Mouse (Mus musculus) limb, embryonic 10.5 days (tissue): ENCODE results near the gene Trim28. TPM values are rescaled to one million over a fixed set of nuclear protein-coding genes. Genes with fewer than 3 reads are reported as not detected.

Experiments
- DNase-seq: peaks from one replicate; pipeline ENCODE4 v3.0.0-alpha.2; 2017; ENCODE audit warnings: low spot score
- H3K27ac ChIP-seq: fragments of 300-500 bp; sonication (generic); 2 replicates; pipeline ENCODE4 v1.5.1; 2016; ENCODE audit warnings: mild to moderate bottlenecking
- H3K27me3 ChIP-seq: fragments of 300-500 bp; sonication (generic); 2 replicates; pipeline ENCODE4 v1.6.1; 2016; ENCODE audit warnings: low read depth, mild to moderate bottlenecking; ENCODE audit not compliant: poor library complexity, severe bottlenecking
- H3K36me3 ChIP-seq: fragments of 300-500 bp; sonication (generic); 2 replicates; pipeline ENCODE4 v1.6.1; 2016; ENCODE audit warnings: mild to moderate bottlenecking, moderate library complexity
- H3K4me1 ChIP-seq: fragments of 300-500 bp; sonication (generic); 2 replicates; pipeline ENCODE4 v1.6.1; 2016
- H3K4me3 ChIP-seq: fragments of 300-500 bp; sonication (generic); 2 replicates; pipeline ENCODE4 v1.5.1; 2016; ENCODE audit warnings: mild to moderate bottlenecking, moderate library complexity
- H3K9me3 ChIP-seq: fragments of 300-500 bp; sonication (generic); replicated peaks from 2 replicates; pipeline ENCODE4 v1.6.1; 2016; ENCODE audit warnings: mild to moderate bottlenecking
- WGBS: fragments of 180-500 bp; shearing (Covaris S2); methylation state at CpG from one replicate; pipeline ENCODE4 v1.1.7; 2016; 5-methylcytosine and 5-hydroxymethylcytosine counted together
- polyA plus RNA-seq: library from polyadenylated mRNA; unstranded; fragments of >200 nt; fragmentation: Nextera tagmentation; extraction: Ambion mirVana; gene quantifications from 2 replicates; pipeline ENCODE4 v1.2.1, GENCODE M21; 2016

The Trim28 gene
- polyA plus RNA-seq: 561 and 585 TPM in 2 replicates

DNA sequence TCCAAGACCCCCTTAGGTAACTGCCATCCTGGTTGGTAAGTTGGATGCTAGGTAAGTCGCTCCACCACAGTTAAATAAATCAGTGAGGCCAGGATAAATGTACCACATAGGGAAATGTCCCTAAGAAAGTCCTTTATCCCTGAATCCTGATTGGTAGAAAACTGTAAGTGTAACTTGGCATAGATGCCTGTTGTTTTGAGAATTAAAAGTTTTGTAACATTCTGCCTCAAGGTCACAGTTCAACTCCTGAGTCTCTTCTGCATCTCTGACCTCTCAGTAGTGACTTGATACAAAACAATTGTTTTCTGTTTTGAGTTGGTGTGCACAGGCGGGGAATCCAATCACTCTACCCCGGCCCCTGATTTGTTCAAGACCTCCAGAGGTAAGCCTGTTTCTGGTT is at the start of gene Trim28:
Trim28 (plus strand) TSS at position 264 of the 400 bp plus-strand sequence.
- H3K36me3 ChIP-seq: no peaks in the 10 kb centered on the region
- no peaks in the 10 kb centered on the region for H3K4me1 ChIP-seq
- H3K27ac ChIP-seq: no peak within 1 kb of the TSS
- no peak for DNase-seq
- no peaks in the 10 kb centered on the region for H3K9me3 ChIP-seq
- 81% methylated on average over 3 of the region's 3 CpGs for WGBS
- H3K27me3 ChIP-seq: no peaks in the 10 kb centered on the region
- no peak within 1 kb of the TSS for H3K4me3 ChIP-seq

DNA sequence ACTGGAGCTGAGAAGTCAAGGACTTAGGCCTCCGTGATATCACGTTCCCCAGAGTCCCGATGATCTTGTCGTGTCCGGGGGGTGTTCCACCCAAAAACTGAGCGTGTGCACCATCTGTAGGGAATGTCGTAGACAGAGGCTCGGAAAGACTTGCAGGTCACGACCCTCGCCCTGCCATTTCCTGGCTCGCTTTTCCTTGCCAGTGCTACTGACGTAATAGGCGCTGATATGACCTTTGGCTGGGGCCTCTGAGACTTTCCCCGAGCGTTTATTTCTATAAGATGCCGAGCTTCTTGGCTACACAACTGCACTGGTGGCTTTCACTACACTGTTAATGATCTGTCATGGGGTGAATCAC is 49.1 kb upstream of the Trim28 start:
- H3K4me1 ChIP-seq: peaks cover 13% of the 10 kb centered on the region
- WGBS: 4% methylated on average over 16 of the region's 16 CpGs
- H3K4me3 ChIP-seq: peak overlapping the region; percentile 58
- no peaks in the 10 kb centered on the region for H3K36me3 ChIP-seq
- no peaks in the 10 kb centered on the region for H3K27me3 ChIP-seq
- no peak for DNase-seq
- peak overlapping the region; percentile 93 for H3K27ac ChIP-seq
- H3K9me3 ChIP-seq: no peaks in the 10 kb centered on the region

DNA sequence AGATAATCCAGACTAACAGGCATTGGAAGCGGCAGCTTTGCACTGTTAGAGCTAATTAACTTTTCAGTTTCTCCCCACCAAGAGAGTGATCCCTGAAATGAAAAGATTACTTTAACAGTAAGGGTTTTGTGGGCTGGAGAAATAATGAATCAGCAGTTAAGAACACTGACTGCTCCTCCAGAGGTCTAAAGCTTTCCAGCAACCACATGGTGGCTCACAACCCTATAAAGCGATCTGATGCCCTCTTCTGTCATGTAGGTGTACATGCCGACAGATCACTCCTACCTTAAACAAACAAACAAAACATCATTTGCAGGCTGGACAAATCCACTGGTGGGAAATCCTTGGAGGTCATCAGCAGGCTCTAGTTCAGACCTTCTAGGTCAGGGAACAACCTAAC is 44.0 kb upstream of the Trim28 start:
- WGBS: 57% methylated on average over 3 of the region's 3 CpGs
- Histone ChIP-seq H3K4me1 (peaks cover 10% of the 10 kb centered on the region), H3K27ac (no peak overlapping the region), H3K27me3 (no peaks in the 10 kb centered on the region), H3K9me3 (no peaks in the 10 kb centered on the region), H3K4me3 (no peak overlapping the region), H3K36me3 (no peaks in the 10 kb centered on the region)
- no peak for DNase-seq

DNA sequence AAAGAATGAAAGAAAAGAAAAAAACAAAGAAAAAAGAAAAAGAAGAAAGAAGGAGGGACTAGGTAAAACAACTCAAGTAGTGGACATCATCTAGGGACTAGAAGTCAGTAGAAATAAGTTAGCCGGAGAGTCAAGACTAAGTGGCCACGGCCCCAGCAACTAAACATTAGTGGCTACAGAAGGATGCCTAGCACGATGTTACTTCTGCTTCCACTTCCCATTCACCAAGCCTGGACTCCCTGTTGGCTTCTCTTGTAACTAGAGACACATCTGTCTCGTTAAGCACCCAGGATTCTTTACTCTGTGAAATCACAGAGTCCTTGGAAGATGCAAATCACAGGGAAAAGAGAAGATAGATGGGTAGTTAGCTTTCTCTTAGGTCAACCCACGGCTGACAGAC is 41.4 kb upstream of the Trim28 start:
- Histone ChIP-seq H3K9me3 (no peaks in the 10 kb centered on the region), H3K36me3 (no peaks in the 10 kb centered on the region), H3K27me3 (no peaks in the 10 kb centered on the region), H3K4me1 (peaks cover 2% of the 10 kb centered on the region; the same call in 1 of the 2 replicates), H3K27ac (no peak overlapping the region), H3K4me3 (no peak overlapping the region)
- 80% methylated on average over 5 of the region's 5 CpGs for WGBS
- no peak for DNase-seq

DNA sequence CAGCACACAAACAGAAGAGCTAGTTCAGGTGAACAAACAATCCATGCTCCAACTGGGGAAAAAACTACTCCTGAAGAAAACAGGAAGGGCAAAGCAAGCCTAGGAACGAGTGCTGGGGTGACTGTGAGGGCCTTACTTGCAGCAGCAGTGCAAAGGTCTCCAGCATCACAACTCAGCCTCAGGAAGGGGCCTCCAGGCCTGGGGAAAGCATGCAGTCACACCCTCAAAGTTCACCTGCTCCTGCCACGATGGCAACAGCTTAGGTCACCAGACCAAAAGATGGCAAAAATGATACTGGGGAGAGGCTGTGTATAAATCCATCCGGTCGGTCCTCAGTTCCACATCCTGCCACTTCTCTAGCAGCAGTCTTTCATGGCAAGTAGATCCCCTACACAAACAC is 40.0 kb upstream of the Trim28 start:
- H3K4me1 ChIP-seq: peaks cover 2% of the 10 kb centered on the region; the same call in 1 of the 2 replicates
- WGBS: 86% methylated on average over 4 of the region's 4 CpGs
- no peaks in the 10 kb centered on the region for H3K27me3 ChIP-seq
- no peak for DNase-seq
- H3K9me3 ChIP-seq: no peaks in the 10 kb centered on the region
- no peak overlapping the region for H3K4me3 ChIP-seq
- H3K27ac ChIP-seq: no peak overlapping the region
- no peaks in the 10 kb centered on the region for H3K36me3 ChIP-seq

DNA sequence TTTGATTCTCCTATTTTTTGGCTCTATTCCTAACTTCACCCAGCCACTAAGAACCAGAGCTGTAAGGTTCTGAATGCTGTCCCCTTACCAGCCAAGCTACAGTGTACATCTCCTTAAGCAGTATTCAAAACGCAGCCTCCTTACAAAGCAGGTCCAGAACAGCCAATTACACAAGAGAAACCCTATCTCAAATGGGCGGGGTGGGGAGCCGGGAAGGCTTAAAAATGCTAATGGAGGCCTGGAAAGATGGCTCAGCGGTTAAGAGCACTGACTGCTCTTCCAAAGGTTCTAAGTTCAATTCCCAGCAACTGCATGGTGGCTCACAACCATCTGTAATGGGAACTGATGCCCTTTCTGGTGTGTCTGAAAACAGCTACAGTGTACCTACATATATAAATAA is 39.2 kb upstream of the Trim28 start:
- Histone ChIP-seq H3K4me3 (no peak overlapping the region), H3K27ac (no peak overlapping the region), H3K36me3 (no peaks in the 10 kb centered on the region), H3K4me1 (peaks cover 2% of the 10 kb centered on the region; the same call in 1 of the 2 replicates), H3K27me3 (no peaks in the 10 kb centered on the region), H3K9me3 (no peaks in the 10 kb centered on the region)
- DNase-seq: no peak
- 30% methylated on average over 4 of the region's 4 CpGs for WGBS

DNA sequence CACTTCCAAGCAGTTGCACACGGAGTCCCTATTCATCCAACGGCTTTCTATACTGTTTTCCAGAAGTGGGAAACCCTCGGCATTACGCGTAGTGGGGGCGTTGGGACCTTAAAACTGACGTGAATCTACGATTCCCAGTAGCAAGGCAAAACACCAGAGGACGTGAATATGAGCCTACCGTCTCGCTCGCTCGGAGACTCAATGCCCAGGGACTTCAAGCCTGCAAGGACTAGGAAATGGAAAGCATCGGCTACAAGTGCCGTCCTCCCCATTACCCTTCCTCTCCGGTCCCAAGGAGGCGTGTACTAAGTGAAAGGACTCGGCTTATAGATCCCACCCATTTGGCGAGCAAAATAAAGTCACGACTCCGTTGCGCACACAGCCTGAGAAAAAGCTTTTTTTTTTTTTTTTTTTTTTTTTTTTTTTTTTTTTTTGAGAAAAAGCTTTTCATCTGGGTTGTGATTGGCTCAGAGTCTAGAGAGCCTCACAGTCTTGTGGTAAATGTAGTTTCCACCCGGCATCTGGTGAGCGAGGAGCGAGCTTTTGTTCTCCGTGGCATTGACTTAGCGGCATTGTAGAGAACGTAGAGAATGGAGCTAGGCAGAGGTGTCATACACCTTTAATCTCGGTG is 37.3 kb upstream of the Trim28 start:
- Histone ChIP-seq H3K4me1 (peaks cover 15% of the 10 kb centered on the region), H3K36me3 (no peaks in the 10 kb centered on the region), H3K9me3 (no peaks in the 10 kb centered on the region), H3K27ac (peak overlapping the region; percentile 85), H3K27me3 (no peaks in the 10 kb centered on the region), H3K4me3 (peak overlapping the region; percentile 52)
- WGBS: 6% methylated on average over 29 of the region's 29 CpGs
- DNase-seq: peak; percentile 66

DNA sequence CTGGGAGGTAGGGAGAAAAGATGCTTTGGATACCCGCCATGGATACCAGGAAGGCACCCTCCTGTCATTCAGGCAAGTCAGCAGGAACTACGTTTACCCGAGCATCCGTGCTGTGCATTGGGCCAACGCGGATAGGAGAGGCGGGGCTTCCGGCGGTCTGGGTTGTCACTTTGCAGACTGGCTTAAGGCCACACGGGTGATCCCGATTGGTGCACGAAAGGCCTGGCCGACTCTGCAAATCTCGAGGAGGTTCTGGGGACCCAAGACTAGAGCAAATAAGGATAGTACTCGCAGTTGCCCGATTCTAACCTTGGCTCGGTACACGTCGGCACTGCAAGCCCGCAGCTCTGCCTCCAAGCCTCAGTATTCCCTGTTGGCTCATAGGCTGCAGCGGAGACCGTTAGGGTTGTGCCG is 33.2 kb upstream of the Trim28 start, which contains the start of gene Zfp324:
Zfp324 (plus strand) TSS at position 161 of the 414 bp plus-strand sequence.
- Histone ChIP-seq H3K4me1 (peaks cover 23% of the 10 kb centered on the region), H3K36me3 (peaks cover 22% of the 10 kb centered on the region), H3K27me3 (no peaks in the 10 kb centered on the region), H3K9me3 (no peaks in the 10 kb centered on the region), H3K27ac (peak within 1 kb of the TSS; percentile 92), H3K4me3 (peak within 1 kb of the TSS; percentile 84)
- DNase-seq: peak; percentile 85
- WGBS: under 1% methylated on average over 23 of the region's 23 CpGs

DNA sequence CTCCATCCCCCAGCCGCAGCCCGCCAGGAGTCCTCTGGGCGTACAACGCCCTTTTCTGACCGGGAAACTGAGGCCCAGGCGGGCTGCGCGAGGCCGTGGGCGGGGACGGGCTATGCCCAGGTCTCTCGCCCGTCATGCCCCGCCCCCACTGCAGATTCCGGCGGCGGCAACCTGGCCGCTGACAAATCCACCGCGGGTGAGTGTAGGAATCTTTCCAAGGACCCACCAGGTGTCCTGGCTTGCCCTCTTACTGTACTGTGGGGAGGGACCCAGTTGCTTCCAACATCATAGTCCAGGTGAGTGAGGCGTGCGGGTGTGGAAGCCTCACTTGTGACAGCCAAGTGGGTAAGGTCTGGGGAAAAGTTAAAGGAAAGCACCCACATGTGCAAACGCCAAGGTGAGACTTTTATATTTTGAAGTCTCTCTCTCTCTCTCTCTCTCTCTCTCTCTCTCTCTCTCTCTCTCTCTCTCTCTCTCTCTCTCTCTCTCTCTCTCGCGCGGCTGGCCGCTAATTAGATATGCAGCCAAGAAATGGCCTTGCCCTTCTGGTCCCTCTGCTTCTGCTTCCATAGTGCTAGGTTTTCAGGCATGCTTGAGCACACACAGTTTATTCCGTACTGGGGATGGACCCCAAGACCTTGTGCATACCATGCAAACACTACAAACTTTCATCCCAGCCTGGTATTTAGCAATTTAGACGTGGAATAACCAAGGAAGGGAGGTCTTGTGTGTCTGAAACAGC is 32.6 kb upstream of the Trim28 start:
- H3K9me3 ChIP-seq: no peaks in the 10 kb centered on the region
- H3K27me3 ChIP-seq: no peaks in the 10 kb centered on the region
- peak; percentile 76 for DNase-seq
- 1% methylated on average over 29 of the region's 29 CpGs for WGBS
- peak overlapping the region; percentile 92 for H3K27ac ChIP-seq
- H3K4me1 ChIP-seq: peaks cover 22% of the 10 kb centered on the region
- H3K4me3 ChIP-seq: peak overlapping the region; percentile 84
- peaks cover 28% of the 10 kb centered on the region for H3K36me3 ChIP-seq

DNA sequence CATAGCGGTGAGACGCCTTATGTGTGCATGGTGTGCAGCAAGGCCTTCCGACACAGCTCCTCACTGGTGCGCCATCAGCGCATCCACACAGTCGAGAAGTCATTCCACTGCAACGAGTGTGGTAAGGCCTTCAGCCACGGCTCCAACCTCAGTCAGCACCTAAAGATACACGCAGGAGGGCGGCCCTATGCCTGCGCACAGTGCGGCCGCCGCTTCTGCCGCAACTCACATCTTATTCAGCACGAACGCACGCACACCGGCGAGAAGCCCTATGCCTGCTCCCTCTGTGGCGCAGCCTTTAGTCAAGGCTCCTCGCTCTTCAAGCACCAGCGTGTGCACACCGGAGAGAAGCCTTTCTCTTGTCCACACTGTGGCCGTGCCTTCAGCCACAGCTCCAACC is 28.0 kb upstream of the Trim28 start:
- peaks cover 13% of the 10 kb centered on the region for H3K4me1 ChIP-seq
- WGBS: 94% methylated on average over 25 of the region's 25 CpGs
- 0 out of 2 replicates have a peak overlapping the region, but pooled peaks have one; percentile 3 for H3K4me3 ChIP-seq
- no peak overlapping the region for H3K27ac ChIP-seq
- peaks cover 47% of the 10 kb centered on the region for H3K36me3 ChIP-seq
- DNase-seq: no peak
- H3K27me3 ChIP-seq: no peaks in the 10 kb centered on the region
- no peaks in the 10 kb centered on the region for H3K9me3 ChIP-seq

DNA sequence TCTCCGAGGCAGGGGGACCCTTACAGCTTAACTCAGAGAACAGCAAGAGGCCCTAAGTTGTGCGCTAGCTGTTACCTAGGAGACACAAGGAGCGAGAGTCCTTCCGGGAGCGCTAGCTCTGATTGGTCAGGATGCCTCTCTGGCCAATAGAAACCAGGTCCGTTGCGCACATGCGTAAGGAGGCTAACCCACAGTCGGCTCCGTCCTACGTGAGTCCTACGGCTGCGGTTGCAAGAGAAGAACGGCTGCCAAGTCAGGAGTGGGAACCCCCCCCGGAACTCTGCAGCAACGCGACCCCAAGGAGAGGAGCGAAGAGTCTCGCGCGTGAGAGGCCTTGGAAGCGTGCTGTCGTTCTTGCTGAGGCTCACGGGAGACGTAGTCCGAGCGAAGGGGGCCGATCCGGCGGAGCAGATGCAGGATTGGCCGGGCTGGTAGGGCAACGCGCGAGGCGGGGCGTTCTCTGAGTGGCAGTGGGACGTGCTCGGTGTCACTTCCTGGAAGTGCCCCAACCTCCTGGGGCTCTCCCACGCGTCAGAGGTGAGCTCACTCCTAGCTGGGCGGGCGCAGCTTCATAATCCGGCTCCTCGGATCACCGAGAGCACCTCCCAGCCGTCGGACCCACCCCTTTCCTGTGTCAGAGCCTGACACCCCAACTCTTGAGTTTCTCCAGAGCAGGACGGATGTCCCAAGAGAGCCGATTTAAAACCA is 21.1 kb upstream of the Trim28 start, which contains the start of gene Zfp446:
Zfp446 (plus strand) TSS at position 167 of the 708 bp plus-strand sequence.
- peaks cover 19% of the 10 kb centered on the region for H3K36me3 ChIP-seq
- H3K27me3 ChIP-seq: no peaks in the 10 kb centered on the region
- peak; percentile 95 for DNase-seq
- H3K9me3 ChIP-seq: no peaks in the 10 kb centered on the region
- peak within 1 kb of the TSS; percentile 94 for H3K27ac ChIP-seq
- WGBS: under 1% methylated on average over 49 of the region's 49 CpGs
- H3K4me1 ChIP-seq: peaks cover 16% of the 10 kb centered on the region
- H3K4me3 ChIP-seq: peak within 1 kb of the TSS; percentile 64

DNA sequence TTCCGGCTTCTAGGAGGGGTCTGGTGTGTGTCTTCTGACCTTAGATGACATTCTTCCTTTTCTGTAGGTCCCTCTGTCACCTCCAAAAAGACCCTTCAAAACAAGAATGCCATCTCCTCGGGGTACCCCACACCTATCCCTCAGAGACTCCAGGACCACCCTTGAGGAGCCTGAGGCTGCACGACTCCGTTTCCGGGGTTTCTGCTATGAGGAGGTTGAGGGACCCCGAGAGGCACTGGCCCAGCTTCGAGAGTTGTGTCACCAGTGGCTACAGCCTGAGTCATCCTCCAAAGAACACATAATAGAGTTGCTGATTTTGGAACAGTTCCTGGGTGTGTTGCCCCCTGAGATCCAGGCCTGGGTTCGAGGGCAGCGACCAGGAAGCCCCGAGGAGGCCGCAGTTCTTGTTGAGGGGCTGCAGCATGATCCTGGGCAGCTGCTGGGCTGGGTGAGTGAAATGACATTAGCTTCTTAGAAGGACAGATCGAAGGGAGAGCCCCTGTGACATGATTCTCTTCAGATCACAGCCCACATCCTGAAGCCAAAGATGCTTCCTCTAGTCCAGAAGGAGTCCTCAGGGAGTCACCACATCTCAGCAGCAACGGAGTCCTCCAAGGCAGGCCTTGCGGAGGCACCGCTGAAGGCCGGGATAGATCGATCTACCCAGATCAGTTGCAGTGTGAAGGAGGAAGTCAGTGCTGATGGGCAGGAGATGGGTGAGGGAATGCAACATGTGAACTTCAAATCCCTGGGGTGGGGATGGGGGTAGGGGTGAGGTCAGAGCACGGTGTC is 19.8 kb upstream of the Trim28 start:
- H3K4me1 ChIP-seq: peaks cover 16% of the 10 kb centered on the region
- peaks cover 15% of the 10 kb centered on the region for H3K36me3 ChIP-seq
- H3K9me3 ChIP-seq: no peaks in the 10 kb centered on the region
- 79% methylated on average over 18 of the region's 18 CpGs for WGBS
- no peaks in the 10 kb centered on the region for H3K27me3 ChIP-seq
- peak overlapping the region; percentile 94 for H3K27ac ChIP-seq
- H3K4me3 ChIP-seq: peak overlapping the region; percentile 64
- DNase-seq: no peak
